Mouse (Mus musculus): Measurements from ENCODE around the gene Rhebl1. TPM values are rescaled to one million over a fixed set of nuclear protein-coding genes. Genes with fewer than 3 reads are reported as not detected.

The Rhebl1 gene
- polyA plus RNA-seq, 1 experiment from 2014 or later, result 2.9 TPM

- Histone ChIP-seq H3K9ac (peak overlapping the region; percentile 98), H3K9me3 (replicated peaks) (no peaks in the 10 kb centered on the region), H3K27me3 (0 out of 2 replicates have a peak, but pooled peaks cover 3% of the 10 kb centered on the region), H3K4me3 (replicated peaks) (peak overlapping the region; percentile 87), H3K36me3 (replicated peaks) (peaks cover 16% of the 10 kb centered on the region), H3K4me1 (replicated peaks) (peaks cover 58% of the 10 kb centered on the region), H3K4me2 (peak overlapping the region; percentile 85), H3K27ac (replicated peaks) (peak overlapping the region; percentile 92)
- no peak for ATAC-seq (ENCODE audit: insufficient read depth)
- under 1% methylated on average over 16 of the region's 16 CpGs for WGBS (ENCODE audit: insufficient replicate concordance)
Observed at GRCm38 (mm10) chr15:98870179-98871069, 23.9 kb downstream of the Rhebl1 start.

GRCm38 (mm10) chr15:98869342-98870178 is 24.8 kb downstream of the Rhebl1 start:
- Histone ChIP-seq H3K4me3 (replicated peaks) (peak overlapping the region; percentile 87), H3K4me2 (peak overlapping the region; percentile 85), H3K9me3 (replicated peaks) (no peaks in the 10 kb centered on the region), H3K27me3 (no peaks in the 10 kb centered on the region), H3K36me3 (replicated peaks) (peaks cover 24% of the 10 kb centered on the region), H3K27ac (replicated peaks) (peak overlapping the region; percentile 92), H3K4me1 (replicated peaks) (peaks cover 58% of the 10 kb centered on the region), H3K9ac (peak overlapping the region; percentile 98)
- no peak for ATAC-seq (ENCODE audit: insufficient read depth)
- 12% methylated on average over 8 of the region's 8 CpGs for WGBS (ENCODE audit: insufficient replicate concordance)

- ATAC-seq (ENCODE audit: insufficient read depth), result no peak
- peak overlapping the region; percentile 87 for H3K4me3 ChIP-seq (replicated peaks)
Observed at GRCm38 (mm10) chr15:98868346-98869063, 25.8 kb downstream of the Rhebl1 start.

GRCm38 (mm10) chr15:98867321-98867720 is 27.0 kb downstream of the Rhebl1 start:
- no peak for ATAC-seq (ENCODE audit: insufficient read depth)
- Histone ChIP-seq H3K4me3 (replicated peaks) (peak overlapping the region; percentile 87), H3K9me3 (replicated peaks) (no peaks in the 10 kb centered on the region), H3K4me2 (peak overlapping the region; percentile 85), H3K36me3 (replicated peaks) (peaks cover 47% of the 10 kb centered on the region), H3K27me3 (no peaks in the 10 kb centered on the region), H3K27ac (replicated peaks) (peak overlapping the region; percentile 92), H3K9ac (peak overlapping the region; percentile 98; the same call in 1 of the 2 replicates), H3K4me1 (replicated peaks) (peaks cover 47% of the 10 kb centered on the region)
- WGBS (ENCODE audit: insufficient replicate concordance), result 17% methylated on average over 6 of the region's 6 CpGs

More at GRCm38 (mm10) chr15:98868346-98869063, 25.8 kb downstream of the Rhebl1 start:
- Histone ChIP-seq H3K36me3 (replicated peaks) (peaks cover 35% of the 10 kb centered on the region), H3K9ac (peak overlapping the region; percentile 98), H3K27me3 (no peaks in the 10 kb centered on the region), H3K4me1 (replicated peaks) (peaks cover 58% of the 10 kb centered on the region), H3K27ac (replicated peaks) (peak overlapping the region; percentile 92), H3K4me2 (peak overlapping the region; percentile 85), H3K9me3 (replicated peaks) (no peaks in the 10 kb centered on the region)
- WGBS (ENCODE audit: insufficient replicate concordance), result 24% methylated on average over 11 of the region's 11 CpGs

- 76% methylated on average over 5 of the region's 5 CpGs for WGBS (ENCODE audit: insufficient replicate concordance)
- no peak for ATAC-seq (ENCODE audit: insufficient read depth)
- H3K36me3 ChIP-seq (replicated peaks), result peaks cover 55% of the 10 kb centered on the region
Observed at GRCm38 (mm10) chr15:98866501-98866900, 27.8 kb downstream of the Rhebl1 start.

GRCm38 (mm10) chr15:98865771-98866170 is 28.6 kb downstream of the Rhebl1 start:
- Histone ChIP-seq H3K36me3 (replicated peaks) (peaks cover 62% of the 10 kb centered on the region), H3K27ac (replicated peaks) (no peak overlapping the region), H3K4me1 (replicated peaks) (peaks cover 43% of the 10 kb centered on the region), H3K27me3 (no peaks in the 10 kb centered on the region), H3K9me3 (replicated peaks) (no peaks in the 10 kb centered on the region), H3K4me3 (replicated peaks) (no peak overlapping the region), H3K4me2 (no peak overlapping the region), H3K9ac (no peak overlapping the region)
- no peak for ATAC-seq (ENCODE audit: insufficient read depth)
- 90% methylated on average over 8 of the region's 8 CpGs for WGBS (ENCODE audit: insufficient replicate concordance)

More at GRCm38 (mm10) chr15:98866501-98866900, 27.8 kb downstream of the Rhebl1 start:
- Histone ChIP-seq H3K9ac (no peak overlapping the region), H3K4me3 (replicated peaks) (no peak overlapping the region), H3K9me3 (replicated peaks) (no peaks in the 10 kb centered on the region), H3K4me2 (no peak overlapping the region), H3K27me3 (no peaks in the 10 kb centered on the region), H3K27ac (replicated peaks) (no peak overlapping the region), H3K4me1 (replicated peaks) (peaks cover 45% of the 10 kb centered on the region)

- Histone ChIP-seq H3K4me1 (replicated peaks) (peaks cover 39% of the 10 kb centered on the region), H3K4me2 (no peak overlapping the region), H3K9me3 (replicated peaks) (no peaks in the 10 kb centered on the region), H3K4me3 (replicated peaks) (no peak overlapping the region), H3K9ac (no peak overlapping the region), H3K36me3 (replicated peaks) (peaks cover 70% of the 10 kb centered on the region), H3K27ac (replicated peaks) (no peak overlapping the region), H3K27me3 (no peaks in the 10 kb centered on the region)
- WGBS (ENCODE audit: insufficient replicate concordance), result 88% methylated on average over 6 of the region's 6 CpGs
- no peak for ATAC-seq (ENCODE audit: insufficient read depth)
Observed at GRCm38 (mm10) chr15:98864951-98865350, 29.4 kb downstream of the Rhebl1 start.

GRCm38 (mm10) chr15:98863451-98863958 is 30.8 kb downstream of the Rhebl1 start:
- Histone ChIP-seq H3K9ac (no peak overlapping the region), H3K27me3 (no peaks in the 10 kb centered on the region), H3K27ac (replicated peaks) (no peak overlapping the region), H3K4me3 (replicated peaks) (no peak overlapping the region), H3K36me3 (replicated peaks) (peaks cover 84% of the 10 kb centered on the region), H3K4me2 (no peak overlapping the region), H3K4me1 (replicated peaks) (peaks cover 24% of the 10 kb centered on the region), H3K9me3 (replicated peaks) (no peaks in the 10 kb centered on the region)
- WGBS (ENCODE audit: insufficient replicate concordance), result 81% methylated on average over 12 of the region's 12 CpGs
- no peak for ATAC-seq (ENCODE audit: insufficient read depth)

GRCm38 (mm10) chr15:98861701-98862410 is 32.5 kb downstream of the Rhebl1 start:
- no peak overlapping the region for H3K4me2 ChIP-seq
- WGBS (ENCODE audit: insufficient replicate concordance), result 81% methylated on average over 21 of the region's 21 CpGs
- no peaks in the 10 kb centered on the region for H3K27me3 ChIP-seq
- no peak overlapping the region for H3K4me3 ChIP-seq (replicated peaks)
- peaks cover 99% of the 10 kb centered on the region for H3K36me3 ChIP-seq (replicated peaks)
- no peak overlapping the region for H3K27ac ChIP-seq (replicated peaks)
- ATAC-seq (ENCODE audit: insufficient read depth), result no peak
- H3K4me1 ChIP-seq (replicated peaks), result peaks cover 8% of the 10 kb centered on the region; the same call in 1 of the 2 replicates
- H3K9me3 ChIP-seq (replicated peaks), result no peaks in the 10 kb centered on the region
- H3K9ac ChIP-seq, result no peak overlapping the region

- 91% methylated on average over 18 of the region's 18 CpGs for WGBS (ENCODE audit: insufficient replicate concordance)
- no peak for ATAC-seq (ENCODE audit: insufficient read depth)
- no peak overlapping the region for H3K4me3 ChIP-seq (replicated peaks)
- no peaks in the 10 kb centered on the region for H3K9me3 ChIP-seq (replicated peaks)
- peaks cover 5% of the 10 kb centered on the region; the same call in 1 of the 2 replicates for H3K4me1 ChIP-seq (replicated peaks)
- no peak overlapping the region for H3K27ac ChIP-seq (replicated peaks)
- no peaks in the 10 kb centered on the region for H3K27me3 ChIP-seq
- peaks cover 99% of the 10 kb centered on the region for H3K36me3 ChIP-seq (replicated peaks)
- H3K4me2 ChIP-seq, result no peak overlapping the region
- no peak overlapping the region for H3K9ac ChIP-seq
Observed at GRCm38 (mm10) chr15:98860921-98861320, 33.4 kb downstream of the Rhebl1 start.

Data from liver, embryonic 15.5 days (tissue).